Mouse (Mus musculus) intestine, embryonic 16.5 days (tissue): ENCODE data around the gene Olfr429. TPM values are rescaled to one million over a fixed set of nuclear protein-coding genes. Genes with fewer than 3 reads are reported as not detected.

Source experiments
- ATAC-seq: fragments of 200-750 bp; cut with Nextera tagmentation; 2 replicates; pipeline ENCODE4 v1.8.0; 2017; ENCODE audit warnings: moderate TSS enrichment, moderate library complexity
- H3K27ac ChIP-seq: fragments of 300-500 bp; sonication (generic); 2 replicates; pipeline ENCODE4 v1.5.1; 2014; ENCODE audit warnings: mild to moderate bottlenecking, low read length
- H3K27me3 ChIP-seq: fragments of 300-500 bp; sonication (generic); replicated peaks from 2 replicates; pipeline ENCODE4 v1.6.1; 2014; ENCODE audit warnings: low read length, control low read depth, mixed read lengths; ENCODE audit not compliant: control insufficient read depth, insufficient read depth
- H3K36me3 ChIP-seq: fragments of 300-500 bp; sonication (generic); 2 replicates; pipeline ENCODE4 v1.6.1; 2014; ENCODE audit warnings: low read length, control low read depth; ENCODE audit not compliant: control insufficient read depth, insufficient read depth
- H3K4me1 ChIP-seq: fragments of 300-500 bp; sonication (generic); 2 replicates; pipeline ENCODE4 v1.6.1; 2014; ENCODE audit warnings: low read length, control low read depth, mixed read lengths; ENCODE audit not compliant: control insufficient read depth, insufficient read depth
- H3K4me2 ChIP-seq: fragments of 300-500 bp; sonication (generic); 2 replicates; pipeline ENCODE4 v1.6.1; 2014; ENCODE audit warnings: low read depth, low read length, control low read depth
- H3K4me3 ChIP-seq: fragments of 300-500 bp; sonication (generic); 2 replicates; pipeline ENCODE4 v1.5.1; 2014; ENCODE audit warnings: mild to moderate bottlenecking, low read length
- H3K9ac ChIP-seq: fragments of 300-500 bp; sonication (generic); 2 replicates; pipeline ENCODE4 v1.6.1; 2014; ENCODE audit warnings: low read depth, low read length
- H3K9me3 ChIP-seq: fragments of 300-500 bp; sonication (generic); 2 replicates; pipeline ENCODE4 v1.6.1; 2016; ENCODE audit warnings: low read length, control low read depth; ENCODE audit not compliant: control insufficient read depth
- WGBS: fragments of 180-500 bp; shearing (Covaris S2); extraction: QIAGEN DNeasy Blood & Tissue Kit; methylation state at CpG from one replicate; pipeline ENCODE4 v1.1.7; 2014; 5-methylcytosine and 5-hydroxymethylcytosine counted together
- polyA plus RNA-seq: library from polyadenylated mRNA; unstranded; fragments of >200 nt; fragmentation: Nextera tagmentation; extraction: Ambion mirVana; gene quantifications from 2 replicates; pipeline ENCODE4 v1.2.1, GENCODE M21; 2015

The Olfr429 gene
- polyA plus RNA-seq, 1 experiment from 2014 or later, result not detected

GRCm38 (mm10) chr1:174131999-174132398, 47.9 kb downstream of the Olfr429 start:
- H3K4me3 ChIP-seq, result no peak overlapping the region
- H3K4me1 ChIP-seq, result no peaks in the 10 kb centered on the region
- no peak overlapping the region for H3K9ac ChIP-seq
- H3K27me3 ChIP-seq, result no peaks in the 10 kb centered on the region
- no peak overlapping the region for H3K4me2 ChIP-seq
- 84% methylated on average over 3 of the region's 3 CpGs for WGBS
- H3K36me3 ChIP-seq, result no peaks in the 10 kb centered on the region
- H3K9me3 ChIP-seq, result no peaks in the 10 kb centered on the region
- H3K27ac ChIP-seq, result no peak overlapping the region
- ATAC-seq, result no peak

Other genes with a start within 250 kb of the Olfr429 start
- gene Ifi211, start 171.3 kb upstream of the Olfr429 start, polyA plus RNA-seq, result 0.72 and 0.97 TPM in 2 replicates
- 3.2 and 3.3 TPM in 2 replicates for gene Mndal, start 141.8 kb upstream of the Olfr429 start, polyA plus RNA-seq
- 1.4 and 2.2 TPM in 2 replicates for gene Ifi203, start 141.7 kb upstream of the Olfr429 start, polyA plus RNA-seq
- not detected in 2 replicates for gene Ifi202b, start 101.6 kb upstream of the Olfr429 start, polyA plus RNA-seq
- 1.6 and 1.7 TPM in 2 replicates for gene Ifi205, start 52.5 kb upstream of the Olfr429 start, polyA plus RNA-seq
- 0.05 TPM in 1 of 2 replicates, not detected in the other for gene Olfr433, start 43.6 kb upstream of the Olfr429 start, polyA plus RNA-seq
- gene Olfr432, start 35.1 kb upstream of the Olfr429 start, polyA plus RNA-seq, result not detected in 2 replicates
- not detected in 2 replicates for gene Olfr430, start 17.7 kb upstream of the Olfr429 start, polyA plus RNA-seq
- gene Olfr427, start 12.6 kb downstream of the Olfr429 start, polyA plus RNA-seq, result not detected in 2 replicates
- gene Olfr231, start 36.8 kb downstream of the Olfr429 start, polyA plus RNA-seq, result not detected in 2 replicates
- gene Olfr424, start 47.2 kb downstream of the Olfr429 start, polyA plus RNA-seq, result not detected in 2 replicates
- not detected in 2 replicates for gene Olfr420, start 71.3 kb downstream of the Olfr429 start, polyA plus RNA-seq
- gene Spta1, start 88.4 kb downstream of the Olfr429 start, polyA plus RNA-seq, result 0.54 and 0.65 TPM in 2 replicates
- gene Olfr419, start 167.7 kb downstream of the Olfr429 start, polyA plus RNA-seq, result not detected in 2 replicates
- 17.3 and 26.7 TPM in 2 replicates for gene Mptx1, start 246.2 kb downstream of the Olfr429 start, polyA plus RNA-seq